Mouse (Mus musculus) left cerebral cortex, adult 2 months (tissue): ENCODE measurements at regions not wholly inside any gene's neighbourhood (a gene's known extent, or its start where the extent isn't known, plus 50 kb on each side); places are given as distances from the start of the nearest gene placed in this dataset.

Experiments
- DNase-seq, 2 experiments: peaks; one replicate each; pipeline ENCODE4 v3.0.0; 2021 to 2022; ENCODE audit warnings: low spot score in 2 of 2, mixed read lengths in 1 of 2; ENCODE audit errors: extremely low spot score in 1 of 2
- H3K27ac ChIP-seq: fragments of 200-600 bp; 2 replicates; pipeline ENCODE4 v1.8.1; 2022
- H3K4me3 ChIP-seq: fragments of 200-600 bp; 2 replicates; pipeline ENCODE4 v1.8.1; 2022
- CTCF ChIP-seq: fragments of 200-600 bp; IDR thresholded peaks from 2 replicates; pipeline ENCODE4 v1.8.1; 2022; ENCODE audit warnings: antibody characterized with exemption, mild to moderate bottlenecking, moderate library complexity
- intact Hi-C: fragments of 180-260 bp; cut with DNase I; formaldehyde crosslinking; loops from one replicate; pipeline ENCODE4 v1.15.1; 2025

DNA sequence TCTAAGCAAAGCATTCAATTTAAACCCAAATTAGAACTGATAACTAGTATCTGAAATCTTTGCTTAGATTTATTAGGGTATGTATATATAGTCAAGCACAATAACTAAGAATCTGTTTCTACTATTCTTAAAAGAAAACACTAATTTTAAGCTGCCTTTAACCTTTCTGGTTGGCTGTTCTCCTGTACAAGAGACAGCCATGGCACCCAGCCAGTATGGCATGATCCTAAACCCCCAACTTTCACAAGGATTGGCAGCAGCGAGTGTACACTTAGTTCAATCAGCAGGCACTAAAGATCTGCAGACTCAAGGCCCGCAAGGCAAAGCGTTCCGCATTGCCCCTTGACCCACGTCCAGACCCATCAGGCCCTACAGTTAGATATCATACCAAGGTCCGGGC lies 91.3 kb upstream of the Crim1 start:
- no peak for DNase-seq
- Histone ChIP-seq H3K4me3 (no peak overlapping the region), H3K27ac (no peak overlapping the region)
- intact Hi-C loops = no loop called here
- TF ChIP-seq CTCF = no peak

DNA sequence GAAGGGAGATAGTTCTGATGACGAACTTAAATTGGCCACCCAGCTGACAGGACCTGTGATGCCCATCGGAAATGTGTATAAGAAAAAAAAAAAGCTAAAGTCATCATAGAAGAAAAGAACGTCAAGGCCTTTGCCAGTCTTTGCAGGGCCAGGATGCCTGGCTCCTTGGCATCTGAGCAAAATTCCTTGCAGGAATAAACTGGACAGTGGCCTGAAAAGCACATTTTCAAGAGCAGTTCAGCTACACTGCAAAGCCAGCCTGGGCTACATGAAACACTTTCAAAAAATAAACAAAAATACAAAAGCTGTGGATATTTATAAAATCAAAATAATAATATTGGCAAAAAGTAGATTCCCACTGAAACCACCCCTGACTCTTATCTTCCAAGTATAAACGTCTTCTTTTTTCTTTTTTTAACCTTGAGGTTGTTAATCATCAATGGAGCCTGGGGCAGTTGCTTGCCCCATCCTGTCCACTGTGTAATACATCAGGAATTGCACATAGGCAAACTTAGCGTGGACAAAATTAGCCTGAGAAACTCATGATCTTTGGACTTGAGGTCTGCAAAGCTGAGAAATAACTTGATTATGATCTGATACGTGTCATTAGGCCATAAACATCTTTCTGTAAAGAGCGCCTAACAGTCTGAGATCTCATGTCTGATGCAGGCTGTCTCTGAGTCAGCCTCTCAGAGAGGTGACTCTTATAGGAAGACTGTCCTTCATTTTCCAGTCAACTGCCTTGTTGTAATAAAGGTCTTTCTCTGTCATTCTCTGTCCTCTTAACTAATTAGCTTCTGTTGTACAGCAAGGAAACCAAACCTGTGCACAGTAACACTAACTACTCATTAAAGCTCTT lies 90.5 kb upstream of the Crim1 start:
- Histone ChIP-seq H3K4me3 (no peak overlapping the region), H3K27ac (no peak overlapping the region)
- TF ChIP-seq CTCF = no peak
- intact Hi-C loops = no loop called here
- no peak for DNase-seq

- DNase-seq = no peak
- TF ChIP-seq CTCF = no peak
- Histone ChIP-seq H3K27ac (no peak overlapping the region), H3K4me3 (no peak overlapping the region)
- intact Hi-C loops = no loop called here
These were observed 67.9 kb upstream of the Crim1 start for GRCm38 (mm10) chr17:78132116-78132515.

DNA sequence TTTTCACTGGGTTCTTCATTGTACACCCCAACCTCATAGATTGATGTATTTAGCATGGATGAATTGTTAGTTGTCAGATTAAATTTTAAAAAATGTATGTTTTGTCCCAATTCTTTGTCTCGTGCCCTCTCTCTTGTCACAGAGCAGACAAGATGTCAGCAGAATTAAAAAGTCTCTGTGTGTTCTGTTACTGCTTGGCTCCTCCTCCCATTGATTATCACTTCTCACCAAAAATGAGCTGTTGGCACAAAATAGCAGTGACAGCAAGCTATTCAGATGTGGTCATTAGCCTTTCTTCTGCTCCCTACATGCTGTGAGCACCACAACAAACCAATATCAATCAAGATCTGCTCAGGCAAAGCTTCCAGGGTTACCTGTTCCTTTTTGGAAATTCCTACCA lies 62.1 kb upstream of the Crim1 start:
- no peak for TF ChIP-seq CTCF
- Histone ChIP-seq H3K27ac (no peak overlapping the region), H3K4me3 (no peak overlapping the region)
- no peak for DNase-seq
- intact Hi-C loops = no loop called here

DNA sequence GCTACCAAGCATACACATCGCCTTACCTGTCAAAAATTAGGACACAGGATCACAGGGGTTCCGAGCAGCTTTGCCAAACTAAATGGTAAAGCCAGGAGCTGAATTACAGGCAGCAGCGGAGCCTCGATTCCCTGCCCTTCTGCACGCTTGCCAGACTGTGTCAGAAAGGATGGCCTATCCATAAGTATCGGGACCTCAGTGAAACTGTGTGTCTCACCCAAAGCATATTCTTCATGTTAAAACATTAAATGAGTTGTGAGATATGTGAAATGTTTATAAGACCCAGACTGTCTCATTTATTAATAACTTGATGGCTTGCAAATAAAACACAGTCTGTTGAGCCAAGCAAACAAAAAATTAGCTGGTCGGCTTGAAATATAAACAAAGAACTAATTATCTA lies 59.4 kb upstream of the Crim1 start:
- DNase-seq = no peak
- H3K27ac ChIP-seq = no peak overlapping the region
- TF ChIP-seq CTCF = no peak
- intact Hi-C loops = no loop called here
- no peak overlapping the region for H3K4me3 ChIP-seq

- TF ChIP-seq CTCF = no peak
- no peak overlapping the region for H3K27ac ChIP-seq
These were observed 58.9 kb upstream of the Crim1 start for GRCm38 (mm10) chr17:78141136-78141535.

DNA sequence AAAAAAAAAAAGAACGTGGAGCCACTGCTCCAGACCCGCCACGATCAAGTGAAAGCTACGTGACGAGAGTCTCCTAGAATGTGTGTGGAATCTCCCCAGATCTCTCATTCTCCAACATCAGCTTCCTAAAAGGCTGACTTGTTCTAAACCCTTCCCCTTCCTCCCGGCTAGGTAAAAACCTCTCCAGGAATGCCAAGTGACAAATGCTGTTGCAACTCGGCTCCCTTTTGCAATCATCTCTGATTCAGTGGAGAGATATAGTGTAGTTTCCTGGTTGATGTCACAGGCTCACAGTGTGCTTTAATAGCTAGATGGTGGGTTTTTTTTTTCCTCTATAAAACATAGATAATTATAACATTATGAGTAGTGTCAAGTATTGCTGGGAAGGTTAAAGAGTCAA lies 57.6 kb upstream of the Crim1 start:
- no peak for DNase-seq
- Histone ChIP-seq H3K27ac (no peak overlapping the region), H3K4me3 (no peak overlapping the region)
- no peak for TF ChIP-seq CTCF
- intact Hi-C loops = no loop called here

More at GRCm38 (mm10) chr17:78141136-78141535, 58.9 kb upstream of the Crim1 start:
- DNase-seq = no peak
- no peak overlapping the region for H3K4me3 ChIP-seq
- intact Hi-C loops = no loop called here

- Histone ChIP-seq H3K27ac (no peak overlapping the region), H3K4me3 (no peak overlapping the region)
- DNase-seq = no peak
- no peak for TF ChIP-seq CTCF
- intact Hi-C loops = no loop called here
These were observed 54.7 kb upstream of the Crim1 start for GRCm38 (mm10) chr17:78145335-78145734.
